Mouse (Mus musculus) forebrain, embryonic 14.5 days (tissue): ENCODE data around the gene Ccn2. TPM values are rescaled to one million over a fixed set of nuclear protein-coding genes. Genes with fewer than 3 reads are reported as not detected.

Source experiments
- ATAC-seq: fragments of 200-750 bp; cut with Nextera tagmentation; 2 replicates; pipeline ENCODE4 v1.8.0; 2017; ENCODE audit warnings: mild to moderate bottlenecking, moderate library complexity
- DNase-seq: peaks from one replicate; pipeline ENCODE4 v3.0.0-alpha.2; 2015; ENCODE audit warnings: low spot score
- H3K27ac ChIP-seq: fragments of 300-500 bp; sonication (generic); 2 replicates; pipeline ENCODE4 v1.5.1; 2014; ENCODE audit warnings: low read depth, mild to moderate bottlenecking, control low read depth, low read length, moderate library complexity
- H3K27me3 ChIP-seq: fragments of 300-500 bp; sonication (generic); replicated peaks from 2 replicates; pipeline ENCODE4 v1.6.1; 2014; ENCODE audit warnings: low read length, control low read depth, mixed read lengths; ENCODE audit not compliant: control insufficient read depth, insufficient read depth
- H3K36me3 ChIP-seq: fragments of 300-500 bp; sonication (generic); 2 replicates; pipeline ENCODE4 v1.6.1; 2014; ENCODE audit warnings: low read length, control low read depth; ENCODE audit not compliant: control insufficient read depth, insufficient read depth
- H3K4me1 ChIP-seq: fragments of 300-500 bp; sonication (generic); 2 replicates; pipeline ENCODE4 v1.6.1; 2014; ENCODE audit warnings: antibody characterized with exemption, low read length, control low read depth; ENCODE audit not compliant: control insufficient read depth, insufficient read depth
- H3K4me2 ChIP-seq: fragments of 300-500 bp; sonication (generic); 2 replicates; pipeline ENCODE4 v1.6.1; 2014; ENCODE audit warnings: mild to moderate bottlenecking, control low read depth, low read length
- H3K4me3 ChIP-seq: fragments of 300-500 bp; sonication (generic); 2 replicates; pipeline ENCODE4 v1.5.1; 2014; ENCODE audit warnings: low read depth, low read length, control low read depth
- H3K9ac ChIP-seq: fragments of 300-500 bp; sonication (generic); 2 replicates; pipeline ENCODE4 v1.6.1; 2014; ENCODE audit warnings: mild to moderate bottlenecking, low read length, control low read depth, moderate library complexity
- H3K9me3 ChIP-seq: fragments of 300-500 bp; sonication (generic); replicated peaks from 2 replicates; pipeline ENCODE4 v1.6.1; 2016; ENCODE audit warnings: low read length, control low read depth, mixed read lengths; ENCODE audit not compliant: control insufficient read depth
- WGBS: fragments of 180-500 bp; shearing (Covaris S2); extraction: QIAGEN DNeasy Blood & Tissue Kit; methylation state at CpG from one replicate; pipeline ENCODE4 v1.1.7; 2014; 5-methylcytosine and 5-hydroxymethylcytosine counted together
- polyA plus RNA-seq: library from polyadenylated mRNA; unstranded; fragments of >200 nt; fragmentation: Nextera tagmentation; extraction: Ambion mirVana; gene quantifications from 2 replicates; pipeline ENCODE4 v1.2.1, GENCODE M21; 2014

The Ccn2 gene
- polyA plus RNA-seq, 1 experiment from 2014 or later = 2.4 TPM

DNA sequence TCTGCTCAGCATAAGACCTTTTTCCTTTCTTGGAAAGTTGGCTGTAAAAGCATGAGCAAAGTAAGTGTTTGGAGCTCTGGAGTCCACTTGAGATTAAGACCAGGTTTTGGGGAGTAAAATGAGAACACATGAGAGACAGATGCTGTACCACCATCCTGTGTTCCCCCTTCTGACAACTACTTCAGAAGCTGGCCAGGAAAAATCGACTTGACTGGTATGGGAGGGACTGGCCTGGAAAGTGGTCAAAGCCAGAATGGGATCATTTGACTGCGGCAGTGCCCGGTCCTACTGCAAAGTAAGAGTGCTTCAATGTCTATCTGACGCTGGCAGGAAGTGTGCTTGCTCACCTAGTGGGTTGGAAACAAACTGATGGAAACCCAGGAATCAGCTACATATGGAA is 6.4 kb upstream of the Ccn2 start:
- Histone ChIP-seq H3K27me3 (no peaks in the 10 kb centered on the region), H3K4me2 (no peak overlapping the region), H3K4me1 (no peaks in the 10 kb centered on the region), H3K9me3 (no peaks in the 10 kb centered on the region), H3K9ac (no peak overlapping the region), H3K4me3 (no peak overlapping the region), H3K27ac (no peak overlapping the region), H3K36me3 (no peaks in the 10 kb centered on the region)
- DNase-seq (no peak), ATAC-seq (no peak)
- WGBS = 94% methylated on average over 4 of the region's 4 CpGs

DNA sequence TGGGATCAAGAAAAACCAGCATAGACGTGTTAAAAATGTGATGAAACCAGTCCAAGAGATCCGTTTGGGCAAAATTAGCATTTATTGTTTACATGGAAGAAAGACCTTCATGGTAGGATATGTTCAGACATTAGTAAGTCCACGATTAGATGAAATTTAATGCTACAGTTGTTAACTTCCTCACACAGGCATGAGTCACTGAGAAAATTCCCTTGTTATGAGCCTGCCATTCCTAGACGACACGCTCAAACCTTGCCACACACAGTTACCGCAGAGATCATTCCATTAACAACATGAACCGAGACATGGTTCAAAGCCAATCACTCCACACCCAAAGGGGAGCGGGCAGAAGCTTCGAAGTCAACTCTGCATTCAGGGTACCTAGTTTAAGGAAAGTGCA is 6.0 kb upstream of the Ccn2 start:
- DNase-seq = no peak
- no peak overlapping the region for H3K9ac ChIP-seq
- no peak overlapping the region for H3K4me3 ChIP-seq
- H3K27me3 ChIP-seq = no peaks in the 10 kb centered on the region
- no peak overlapping the region for H3K4me2 ChIP-seq
- no peak overlapping the region for H3K27ac ChIP-seq
- H3K9me3 ChIP-seq = no peaks in the 10 kb centered on the region
- H3K4me1 ChIP-seq = no peaks in the 10 kb centered on the region
- H3K36me3 ChIP-seq = no peaks in the 10 kb centered on the region
- no peak for ATAC-seq
- WGBS = 94% methylated on average over 9 of the region's 9 CpGs

DNA sequence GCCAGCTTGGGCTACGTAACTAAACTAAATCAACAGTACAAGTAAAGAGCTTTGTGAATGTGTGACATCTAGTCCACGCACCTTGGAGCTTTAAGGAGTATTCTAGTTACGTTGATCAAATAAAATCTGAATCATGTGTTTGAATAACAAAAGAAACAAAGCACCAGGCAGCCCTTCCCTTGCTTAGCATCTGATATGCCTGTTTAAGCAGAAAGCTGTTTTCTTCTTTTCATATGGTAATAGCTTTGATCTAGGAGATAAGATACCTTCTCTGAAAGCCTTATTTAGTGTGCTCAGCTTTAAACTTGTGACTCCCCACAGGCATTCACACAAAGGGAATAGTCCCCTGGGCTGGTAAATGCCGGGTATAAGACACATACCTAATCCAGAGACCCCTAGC is 4.7 kb upstream of the Ccn2 start:
- Histone ChIP-seq H3K27ac (no peak overlapping the region), H3K27me3 (no peaks in the 10 kb centered on the region), H3K4me1 (no peaks in the 10 kb centered on the region), H3K36me3 (no peaks in the 10 kb centered on the region), H3K4me2 (no peak overlapping the region), H3K4me3 (no peak overlapping the region), H3K9ac (no peak overlapping the region), H3K9me3 (no peaks in the 10 kb centered on the region)
- no peak for DNase-seq
- ATAC-seq = no peak
- WGBS = 38% methylated on average over 4 of the region's 4 CpGs

DNA sequence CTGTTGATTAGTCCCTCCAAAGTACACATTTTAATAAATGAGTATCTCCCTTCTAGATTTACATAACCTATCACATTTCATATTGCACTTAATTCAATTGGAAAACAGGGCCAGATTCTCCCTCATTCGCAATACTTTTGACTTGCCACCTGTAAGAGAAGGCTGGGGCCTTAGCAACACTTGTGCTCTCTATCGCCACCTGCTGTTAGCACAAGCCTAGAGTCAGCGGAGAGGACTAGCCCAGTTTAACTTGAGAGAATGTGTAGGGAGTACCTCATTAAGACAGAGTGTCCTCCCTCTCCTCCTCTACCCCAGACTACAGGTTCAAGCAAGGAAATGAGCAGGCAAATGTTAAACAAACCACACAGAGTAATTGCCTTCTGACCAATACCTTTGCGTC is 4.1 kb upstream of the Ccn2 start:
- H3K4me3 ChIP-seq = no peak overlapping the region
- H3K9me3 ChIP-seq = no peaks in the 10 kb centered on the region
- ATAC-seq = peak; percentile 72
- no peak overlapping the region for H3K9ac ChIP-seq
- no peak overlapping the region for H3K27ac ChIP-seq
- H3K4me2 ChIP-seq = no peak overlapping the region
- no peaks in the 10 kb centered on the region for H3K36me3 ChIP-seq
- peak; percentile 84 for DNase-seq
- H3K4me1 ChIP-seq = no peaks in the 10 kb centered on the region
- no peaks in the 10 kb centered on the region for H3K27me3 ChIP-seq
- 12% methylated on average over 4 of the region's 4 CpGs for WGBS

DNA sequence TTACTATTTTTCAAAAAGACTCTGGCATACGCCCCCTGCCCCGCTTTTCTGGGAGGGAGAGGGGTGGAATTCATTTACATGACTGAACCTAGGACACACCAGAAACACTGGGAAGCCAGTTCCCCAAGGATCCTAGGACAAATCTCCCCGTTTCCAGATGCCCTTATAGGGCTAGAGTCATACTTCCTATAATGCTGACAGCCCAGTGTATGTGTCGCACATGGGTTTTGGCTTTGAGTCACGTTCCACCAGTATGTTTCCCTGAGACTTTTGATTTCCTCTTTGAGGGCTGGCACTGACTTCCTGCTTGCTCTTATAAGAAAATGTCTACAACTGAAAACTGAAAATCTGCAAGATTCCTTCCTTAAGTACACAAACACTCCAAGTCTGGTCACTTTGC is 3.5 kb upstream of the Ccn2 start:
- Histone ChIP-seq H3K36me3 (no peaks in the 10 kb centered on the region), H3K9ac (no peak overlapping the region), H3K27me3 (0 out of 2 replicates have a peak, but pooled peaks cover 2% of the 10 kb centered on the region), H3K27ac (no peak overlapping the region), H3K9me3 (no peaks in the 10 kb centered on the region), H3K4me2 (no peak overlapping the region), H3K4me1 (0 out of 2 replicates have a peak, but pooled peaks cover 2% of the 10 kb centered on the region), H3K4me3 (no peak overlapping the region)
- ATAC-seq = no peak
- no peak for DNase-seq
- 80% methylated on average over 5 of the region's 5 CpGs for WGBS

DNA sequence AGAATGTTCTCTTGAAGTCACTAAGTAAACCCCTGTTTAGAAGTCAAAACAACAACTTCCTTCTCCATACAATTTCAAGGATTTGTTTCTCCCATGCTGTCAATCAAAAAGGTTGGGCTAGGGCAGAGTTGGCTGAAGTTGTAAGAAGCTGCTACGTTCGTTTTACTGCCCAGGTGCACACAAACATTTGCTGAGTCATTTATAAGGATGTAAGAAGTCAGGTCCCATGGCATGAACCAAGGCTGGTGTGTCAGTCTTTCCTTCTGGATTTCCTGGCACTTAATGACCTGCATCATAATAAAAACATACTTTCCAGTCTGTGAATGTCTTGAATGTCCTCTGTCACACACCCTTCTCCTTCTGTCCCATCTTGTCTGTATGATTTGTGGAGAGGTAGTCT is 2.9 kb upstream of the Ccn2 start:
- H3K4me1 ChIP-seq = 0 out of 2 replicates have a peak, but pooled peaks cover 4% of the 10 kb centered on the region
- no peak overlapping the region for H3K9ac ChIP-seq
- ATAC-seq = no peak
- H3K9me3 ChIP-seq = no peaks in the 10 kb centered on the region
- H3K36me3 ChIP-seq = no peaks in the 10 kb centered on the region
- H3K27me3 ChIP-seq = 0 out of 2 replicates have a peak, but pooled peaks cover 2% of the 10 kb centered on the region
- DNase-seq = no peak
- H3K27ac ChIP-seq = no peak overlapping the region
- H3K4me2 ChIP-seq = no peak overlapping the region
- H3K4me3 ChIP-seq = no peak overlapping the region
- 75% methylated on average over 2 of the region's 2 CpGs for WGBS

DNA sequence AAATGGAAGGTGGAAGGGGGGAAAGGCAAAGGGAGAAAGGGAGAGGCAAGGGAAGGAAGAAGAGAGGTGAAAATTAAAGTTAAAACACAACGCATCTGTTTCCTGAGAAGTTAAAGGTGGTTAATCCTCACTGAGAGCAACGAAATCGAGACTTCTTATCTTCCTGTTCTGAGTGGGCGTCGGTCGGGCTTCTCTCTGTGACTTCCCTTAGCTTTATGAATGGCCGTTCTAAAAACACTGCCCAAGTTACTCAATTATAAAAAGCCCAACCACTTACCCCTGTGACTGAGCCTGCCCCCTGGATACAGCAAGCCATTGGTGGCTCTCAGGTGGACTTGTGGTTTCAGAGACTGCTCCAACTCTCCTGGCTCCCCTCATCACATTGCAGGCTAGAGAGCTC is 2.3 kb upstream of the Ccn2 start:
- no peak overlapping the region for H3K9ac ChIP-seq
- H3K36me3 ChIP-seq = no peaks in the 10 kb centered on the region
- H3K4me3 ChIP-seq = no peak overlapping the region
- H3K27me3 ChIP-seq = 0 out of 2 replicates have a peak, but pooled peaks cover 2% of the 10 kb centered on the region
- DNase-seq = no peak
- no peak overlapping the region for H3K4me2 ChIP-seq
- no peak overlapping the region for H3K27ac ChIP-seq
- no peak for ATAC-seq
- H3K4me1 ChIP-seq = 0 out of 2 replicates have a peak, but pooled peaks cover 4% of the 10 kb centered on the region
- WGBS = 81% methylated on average over 7 of the region's 7 CpGs
- no peaks in the 10 kb centered on the region for H3K9me3 ChIP-seq

DNA sequence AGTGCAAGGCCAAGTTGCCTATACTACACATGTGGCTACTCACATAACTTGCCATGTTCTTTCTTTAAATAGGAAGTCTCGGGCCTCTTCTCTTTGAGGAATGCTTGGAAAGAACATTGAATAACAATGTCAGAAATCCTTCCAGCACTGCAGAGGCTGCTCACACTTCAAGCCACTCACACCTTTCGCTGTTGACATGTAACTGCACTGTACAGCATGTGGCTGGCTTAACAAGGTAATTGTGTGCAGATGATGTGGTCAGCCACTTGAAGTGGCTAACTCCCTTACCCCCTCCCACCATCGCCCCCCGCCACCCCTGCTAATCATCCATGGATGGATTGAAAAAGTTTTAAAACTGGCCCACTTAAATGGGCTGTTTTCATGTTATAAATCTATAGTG is 1.7 kb upstream of the Ccn2 start:
- DNase-seq = no peak
- Histone ChIP-seq H3K9me3 (no peaks in the 10 kb centered on the region), H3K27me3 (0 out of 2 replicates have a peak, but pooled peaks cover 2% of the 10 kb centered on the region), H3K4me3 (no peak overlapping the region), H3K4me2 (no peak overlapping the region), H3K4me1 (0 out of 2 replicates have a peak, but pooled peaks cover 4% of the 10 kb centered on the region), H3K27ac (no peak overlapping the region), H3K36me3 (no peaks in the 10 kb centered on the region), H3K9ac (no peak overlapping the region)
- ATAC-seq = no peak
- WGBS = 84% methylated on average over 4 of the region's 4 CpGs

DNA sequence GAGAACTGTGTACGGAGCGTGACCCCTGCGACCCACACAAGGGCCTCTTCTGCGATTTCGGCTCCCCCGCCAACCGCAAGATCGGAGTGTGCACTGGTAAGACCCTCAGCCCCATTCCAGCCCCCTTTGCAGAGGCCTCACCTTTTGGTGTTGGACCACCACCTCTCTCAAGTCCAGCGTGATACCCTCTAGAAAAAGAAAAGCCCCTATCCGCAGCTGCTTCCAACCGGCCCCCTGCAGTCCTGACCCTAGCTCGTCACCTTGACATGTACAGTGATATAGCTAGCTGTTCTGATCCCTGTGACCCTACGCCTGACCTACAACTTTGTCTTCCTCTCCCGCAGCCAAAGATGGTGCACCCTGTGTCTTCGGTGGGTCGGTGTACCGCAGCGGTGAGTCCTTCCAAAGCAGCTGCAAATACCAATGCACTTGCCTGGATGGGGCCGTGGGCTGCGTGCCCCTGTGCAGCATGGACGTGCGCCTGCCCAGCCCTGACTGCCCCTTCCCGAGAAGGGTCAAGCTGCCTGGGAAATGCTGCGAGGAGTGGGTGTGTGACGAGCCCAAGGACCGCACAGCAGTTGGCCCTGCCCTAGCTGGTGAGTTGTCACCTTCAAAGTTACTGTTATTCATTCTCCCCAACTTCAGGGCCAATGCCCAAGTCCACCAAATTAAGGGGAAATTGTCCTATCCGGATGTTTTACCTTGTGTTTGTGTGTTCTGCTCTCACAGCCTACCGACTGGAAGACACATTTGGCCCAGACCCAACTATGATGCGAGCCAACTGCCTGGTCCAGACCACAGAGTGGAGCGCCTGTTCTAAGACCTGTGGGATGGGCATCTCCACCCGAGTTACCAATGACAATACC is 994 bp downstream of the Ccn2 start:
- Histone ChIP-seq H3K4me1 (0 out of 2 replicates have a peak, but pooled peaks cover 4% of the 10 kb centered on the region), H3K36me3 (no peaks in the 10 kb centered on the region), H3K9ac (peak overlapping the region; percentile 68), H3K27ac (peak overlapping the region; percentile 2; the same call in 1 of the 2 replicates), H3K4me3 (peak overlapping the region; percentile 45), H3K27me3 (0 out of 2 replicates have a peak, but pooled peaks cover 2% of the 10 kb centered on the region), H3K4me2 (peak overlapping the region; percentile 70), H3K9me3 (no peaks in the 10 kb centered on the region)
- WGBS = 15% methylated on average over 31 of the region's 31 CpGs
- peak; percentile 37 for DNase-seq
- ATAC-seq = 0 out of 2 replicates have a peak, but pooled peaks have one; percentile 16
